In the genomic region with DNA sequence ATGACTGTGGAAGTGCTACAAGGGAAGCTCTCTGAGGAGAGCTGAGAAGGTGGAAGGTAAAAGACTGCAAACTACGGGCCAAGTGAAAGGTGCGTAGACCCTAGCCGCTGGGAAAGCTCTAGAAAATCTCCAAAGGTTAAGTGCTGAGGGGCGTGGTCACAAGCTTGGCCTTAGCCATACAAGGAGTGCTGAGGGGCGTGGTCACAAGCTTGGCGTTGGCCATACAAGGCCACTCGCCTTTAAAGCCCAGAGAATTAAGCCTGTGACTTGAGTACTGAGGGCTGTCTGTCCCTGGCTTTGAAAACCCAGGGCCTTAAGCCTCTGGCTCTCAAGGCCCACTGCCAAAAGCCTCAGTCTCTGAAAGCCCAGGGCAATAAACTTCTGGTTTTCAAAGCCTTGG, we compare ENCODE assay signal across 11 mouse cellular contexts.
"Had no signal": no experiment of that assay in that cellular context is flagged by ENCODE, and none has a peak within 500 bp of the region (broad histone marks: within the 10 kb centered on the region; RNA-seq: fewer than 3 reads in every experiment).

No protein-coding gene starts in this region.

- H3K9ac ChIP-seq: limb, embryonic 15.5 days; liver, embryonic 15.5 days; neural tube, embryonic 15.5 days had no signal

- H3K4me1 ChIP-seq: limb, embryonic 15.5 days; midbrain, embryonic 10.5 days; neural tube, embryonic 15.5 days had no signal

- H3K4me2 ChIP-seq: limb, embryonic 15.5 days; liver, embryonic 15.5 days; neural tube, embryonic 15.5 days had no signal

- H3K36me3 ChIP-seq: limb, embryonic 15.5 days; liver, embryonic 15.5 days; midbrain, embryonic 10.5 days; neural tube, embryonic 15.5 days had no signal

- H3K4me3 ChIP-seq: limb, embryonic 15.5 days; liver, embryonic 15.5 days; midbrain, embryonic 10.5 days; myocyte; neural tube, embryonic 15.5 days had no signal

- H3K27me3 ChIP-seq: liver, embryonic 15.5 days; neural tube, embryonic 15.5 days had no signal

- H3K27ac ChIP-seq: limb, embryonic 15.5 days; liver, embryonic 15.5 days; midbrain, embryonic 10.5 days; neural tube, embryonic 15.5 days had no signal

- H3K9me3 ChIP-seq: limb, embryonic 15.5 days; liver, embryonic 15.5 days; midbrain, embryonic 10.5 days; neural tube, embryonic 15.5 days had no signal

- DNase-seq: kidney, adult 18-20 months; kidney, postnatal 10 days; midbrain, embryonic 14.5 days; right cerebral cortex, adult 18-20 months; right cerebral cortex, postnatal 25 days; thymus, postnatal 14 days had no signal
